Mouse (Mus musculus): Measurements from ENCODE around the gene Hipk4. TPM values are rescaled to one million over a fixed set of nuclear protein-coding genes. Genes with fewer than 3 reads are reported as not detected.

Hipk4 gene
- 0.44 and 0.57 TPM in 2 replicates for polyA plus RNA-seq (2014; fragmentation: Nextera tagmentation; extraction: Ambion mirVana)

DNA sequence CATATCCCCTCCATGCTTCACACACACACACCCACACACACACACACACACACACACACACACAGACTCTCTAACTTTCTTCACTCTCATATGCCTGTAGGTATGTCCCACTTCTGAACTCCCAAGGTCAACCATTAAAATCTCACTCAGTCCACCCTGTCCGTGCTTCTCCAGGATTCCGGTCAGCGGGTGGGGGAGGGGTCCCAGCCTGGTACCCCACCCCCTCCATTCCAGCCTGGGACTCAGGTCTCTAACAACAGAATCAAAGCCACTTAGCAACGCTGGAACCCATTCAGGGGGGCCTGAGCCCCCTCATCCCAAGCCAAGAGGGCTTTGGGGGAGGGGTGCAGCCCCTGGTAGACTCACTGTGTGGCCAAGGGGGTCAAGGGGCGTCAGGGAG lies at the start of gene Hipk4:
TSS of gene Hipk4 (plus strand) at position 301 of the 400 bp plus-strand sequence.
- no peak within 1 kb of the TSS for H3K4me3 ChIP-seq (ENCODE audit: low read depth, low read length)
- peaks cover 7% of the 10 kb centered on the region; the same call in 1 of the 2 replicates for H3K4me1 ChIP-seq (ENCODE audit: control insufficient read depth, insufficient read depth, low read length)
- no peak for ATAC-seq (replicated peaks; ENCODE audit: insufficient number of reproducible peaks, low FRiP score, low TSS enrichment)
- no peaks in the 10 kb centered on the region for H3K27me3 ChIP-seq (ENCODE audit: control insufficient read depth, insufficient read depth, low read length)
- H3K4me2 ChIP-seq = no peak within 1 kb of the TSS
- H3K27ac ChIP-seq (ENCODE audit: low read depth, low read length) = no peak within 1 kb of the TSS
- H3K36me3 ChIP-seq (ENCODE audit: control insufficient read depth, insufficient read depth, low read length) = no peaks in the 10 kb centered on the region
- H3K9me3 ChIP-seq (replicated peaks; ENCODE audit: control insufficient read depth, low read length) = no peaks in the 10 kb centered on the region
- WGBS (ENCODE audit: insufficient replicate concordance) = 45% methylated on average over 5 of the region's 5 CpGs
- H3K9ac ChIP-seq (ENCODE audit: low read depth, low read length) = no peak within 1 kb of the TSS

DNA sequence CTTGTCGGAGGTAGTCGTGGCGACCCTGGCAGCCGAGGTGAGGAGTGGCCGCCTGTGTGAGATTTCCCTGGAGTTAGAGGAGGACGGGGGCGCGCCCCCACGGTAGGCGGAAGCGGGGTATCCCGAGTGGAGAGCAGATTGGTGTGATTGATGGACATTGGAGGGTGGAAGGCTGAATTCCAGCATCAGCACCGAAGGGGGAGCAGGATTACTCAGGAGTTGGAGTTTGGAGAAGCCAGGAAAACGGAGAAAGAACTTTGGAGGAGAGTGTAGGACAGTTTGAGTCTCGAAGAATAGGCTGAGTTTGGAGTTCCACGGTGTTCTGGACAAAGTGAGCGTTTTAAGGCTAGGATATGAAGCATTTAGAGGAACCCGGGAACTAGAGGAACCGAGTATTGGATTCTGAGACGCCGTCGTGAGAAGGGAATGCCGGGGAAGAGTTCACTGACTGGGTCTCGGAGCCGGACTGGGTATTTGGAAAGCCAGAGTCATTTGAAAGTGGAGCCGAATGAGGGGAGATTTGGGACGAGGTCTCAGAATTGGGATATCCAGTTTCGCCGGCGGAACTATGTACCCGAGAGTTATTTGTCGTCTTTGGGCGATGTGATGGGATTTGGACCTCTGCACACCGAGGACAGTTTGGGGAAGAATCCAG lies 49.1 kb upstream of the Hipk4 start:
- peak overlapping the region; percentile 92 for H3K27ac ChIP-seq (ENCODE audit: low read depth, low read length)
- no peaks in the 10 kb centered on the region for H3K9me3 ChIP-seq (replicated peaks; ENCODE audit: control insufficient read depth, low read length)
- no peaks in the 10 kb centered on the region for H3K27me3 ChIP-seq (ENCODE audit: control insufficient read depth, insufficient read depth, low read length)
- H3K9ac ChIP-seq (ENCODE audit: low read depth, low read length) = peak overlapping the region; percentile 87
- under 1% methylated on average over 34 of the region's 34 CpGs for WGBS (ENCODE audit: insufficient replicate concordance)
- H3K4me2 ChIP-seq = peak overlapping the region; percentile 81
- H3K36me3 ChIP-seq (ENCODE audit: control insufficient read depth, insufficient read depth, low read length) = peaks cover 4% of the 10 kb centered on the region; the same call in 1 of the 2 replicates
- ATAC-seq (replicated peaks; ENCODE audit: insufficient number of reproducible peaks, low FRiP score, low TSS enrichment) = no peak
- H3K4me3 ChIP-seq (ENCODE audit: low read depth, low read length) = peak overlapping the region; percentile 85
- peaks cover 14% of the 10 kb centered on the region; the same call in 1 of the 2 replicates for H3K4me1 ChIP-seq (ENCODE audit: control insufficient read depth, insufficient read depth, low read length)

- Histone ChIP-seq H3K4me3 (ENCODE audit: low read depth, low read length) (peak overlapping the region; percentile 85), H3K4me2 (peak overlapping the region; percentile 81), H3K4me1 (ENCODE audit: control insufficient read depth, insufficient read depth, low read length) (peaks cover 14% of the 10 kb centered on the region; the same call in 1 of the 2 replicates), H3K9me3 (replicated peaks; ENCODE audit: control insufficient read depth, low read length) (no peaks in the 10 kb centered on the region), H3K27me3 (ENCODE audit: control insufficient read depth, insufficient read depth, low read length) (no peaks in the 10 kb centered on the region), H3K36me3 (ENCODE audit: control insufficient read depth, insufficient read depth, low read length) (peaks cover 4% of the 10 kb centered on the region; the same call in 1 of the 2 replicates), H3K27ac (ENCODE audit: low read depth, low read length) (peak overlapping the region; percentile 92), H3K9ac (ENCODE audit: low read depth, low read length) (peak overlapping the region; percentile 87)
- peak; percentile 88 for ATAC-seq (replicated peaks; ENCODE audit: insufficient number of reproducible peaks, low FRiP score, low TSS enrichment)
- WGBS (ENCODE audit: insufficient replicate concordance) = 0% methylated on average over 23 of the region's 23 CpGs
These were observed 48.5 kb upstream of the Hipk4 start for GRCm38 (mm10) chr7:27474490-27474954.

DNA sequence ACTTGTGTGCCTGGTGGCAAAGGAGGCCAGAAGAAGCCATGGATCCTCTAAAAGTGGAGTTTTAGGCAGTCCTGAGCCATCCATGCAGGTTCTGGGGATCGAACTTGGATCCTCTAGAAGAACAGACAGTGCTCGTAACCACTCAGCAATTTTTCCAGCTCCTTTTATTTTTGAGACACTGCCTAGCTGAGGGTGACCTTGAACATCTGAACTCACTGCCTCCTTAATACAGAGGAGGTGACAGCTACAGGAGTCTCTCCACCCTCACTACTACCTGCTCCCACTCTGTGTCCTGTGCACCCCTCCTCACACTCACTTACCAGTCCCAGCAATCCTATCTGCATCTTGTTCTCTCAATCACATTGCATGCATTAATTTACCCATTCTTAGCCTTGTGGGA lies 47.5 kb upstream of the Hipk4 start:
- ATAC-seq (replicated peaks; ENCODE audit: insufficient number of reproducible peaks, low FRiP score, low TSS enrichment) = no peak
- peak overlapping the region; percentile 85 for H3K4me3 ChIP-seq (ENCODE audit: low read depth, low read length)
- H3K4me2 ChIP-seq = peak overlapping the region; percentile 81
- peaks cover 14% of the 10 kb centered on the region; the same call in 1 of the 2 replicates for H3K4me1 ChIP-seq (ENCODE audit: control insufficient read depth, insufficient read depth, low read length)
- H3K9ac ChIP-seq (ENCODE audit: low read depth, low read length) = 0 out of 2 replicates have a peak overlapping the region, but pooled peaks have one; percentile 16
- H3K27me3 ChIP-seq (ENCODE audit: control insufficient read depth, insufficient read depth, low read length) = no peaks in the 10 kb centered on the region
- peaks cover 4% of the 10 kb centered on the region; the same call in 1 of the 2 replicates for H3K36me3 ChIP-seq (ENCODE audit: control insufficient read depth, insufficient read depth, low read length)
- no peak overlapping the region for H3K27ac ChIP-seq (ENCODE audit: low read depth, low read length)
- 89% methylated on average over 2 of the region's 2 CpGs for WGBS (ENCODE audit: insufficient replicate concordance)
- no peaks in the 10 kb centered on the region for H3K9me3 ChIP-seq (replicated peaks; ENCODE audit: control insufficient read depth, low read length)

- peaks cover 4% of the 10 kb centered on the region; the same call in 1 of the 2 replicates for H3K36me3 ChIP-seq (ENCODE audit: control insufficient read depth, insufficient read depth, low read length)
- no peak for ATAC-seq (replicated peaks; ENCODE audit: insufficient number of reproducible peaks, low FRiP score, low TSS enrichment)
- peaks cover 20% of the 10 kb centered on the region; the same call in 1 of the 2 replicates for H3K4me1 ChIP-seq (ENCODE audit: control insufficient read depth, insufficient read depth, low read length)
- no peaks in the 10 kb centered on the region for H3K27me3 ChIP-seq (ENCODE audit: control insufficient read depth, insufficient read depth, low read length)
- H3K4me3 ChIP-seq (ENCODE audit: low read depth, low read length) = no peak overlapping the region
- no peak overlapping the region for H3K4me2 ChIP-seq
- no peaks in the 10 kb centered on the region for H3K9me3 ChIP-seq (replicated peaks; ENCODE audit: control insufficient read depth, low read length)
- no peak overlapping the region for H3K9ac ChIP-seq (ENCODE audit: low read depth, low read length)
- 90% methylated on average over 14 of the region's 14 CpGs for WGBS (ENCODE audit: insufficient replicate concordance)
- H3K27ac ChIP-seq (ENCODE audit: low read depth, low read length) = no peak overlapping the region
These were observed 46.9 kb upstream of the Hipk4 start for GRCm38 (mm10) chr7:27476098-27476635.

DNA sequence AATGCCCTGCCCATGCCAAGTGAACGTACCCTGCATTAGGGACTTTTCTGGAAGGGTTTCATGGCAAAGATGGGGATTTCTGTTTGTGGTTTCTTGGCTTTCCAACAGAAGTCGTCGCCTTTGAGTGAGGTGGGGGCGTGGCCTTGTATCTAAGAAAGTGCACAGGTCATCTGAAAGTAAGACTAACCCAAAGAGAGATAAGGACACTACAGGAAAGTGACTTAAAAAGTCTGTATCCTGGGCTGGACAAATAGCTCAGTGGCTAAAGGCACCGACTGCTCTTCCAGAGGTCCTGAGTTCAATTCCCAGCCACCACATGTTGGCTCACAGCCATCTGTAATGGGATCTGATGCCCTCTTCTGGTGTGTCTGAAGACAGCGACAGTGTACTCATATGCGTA lies 44.5 kb upstream of the Hipk4 start:
- no peak overlapping the region for H3K4me2 ChIP-seq
- no peak overlapping the region for H3K27ac ChIP-seq (ENCODE audit: low read depth, low read length)
- H3K36me3 ChIP-seq (ENCODE audit: control insufficient read depth, insufficient read depth, low read length) = peaks cover 4% of the 10 kb centered on the region; the same call in 1 of the 2 replicates
- H3K27me3 ChIP-seq (ENCODE audit: control insufficient read depth, insufficient read depth, low read length) = no peaks in the 10 kb centered on the region
- peaks cover 18% of the 10 kb centered on the region; the same call in 1 of the 2 replicates for H3K4me1 ChIP-seq (ENCODE audit: control insufficient read depth, insufficient read depth, low read length)
- WGBS (ENCODE audit: insufficient replicate concordance) = 76% methylated on average over 7 of the region's 7 CpGs
- H3K4me3 ChIP-seq (ENCODE audit: low read depth, low read length) = no peak overlapping the region
- no peaks in the 10 kb centered on the region for H3K9me3 ChIP-seq (replicated peaks; ENCODE audit: control insufficient read depth, low read length)
- no peak for ATAC-seq (replicated peaks; ENCODE audit: insufficient number of reproducible peaks, low FRiP score, low TSS enrichment)
- H3K9ac ChIP-seq (ENCODE audit: low read depth, low read length) = no peak overlapping the region

GRCm38 (mm10) chr7:27479750-27480149 lies 43.3 kb upstream of the Hipk4 start:
- Histone ChIP-seq H3K27me3 (ENCODE audit: control insufficient read depth, insufficient read depth, low read length) (no peaks in the 10 kb centered on the region), H3K4me1 (ENCODE audit: control insufficient read depth, insufficient read depth, low read length) (peaks cover 18% of the 10 kb centered on the region; the same call in 1 of the 2 replicates), H3K4me3 (ENCODE audit: low read depth, low read length) (no peak overlapping the region), H3K4me2 (no peak overlapping the region), H3K36me3 (ENCODE audit: control insufficient read depth, insufficient read depth, low read length) (peaks cover 4% of the 10 kb centered on the region; the same call in 1 of the 2 replicates), H3K9ac (ENCODE audit: low read depth, low read length) (no peak overlapping the region), H3K9me3 (replicated peaks; ENCODE audit: control insufficient read depth, low read length) (no peaks in the 10 kb centered on the region), H3K27ac (ENCODE audit: low read depth, low read length) (no peak overlapping the region)
- 83% methylated on average over 1 of the region's 1 CpGs for WGBS (ENCODE audit: insufficient replicate concordance)
- ATAC-seq (replicated peaks; ENCODE audit: insufficient number of reproducible peaks, low FRiP score, low TSS enrichment) = no peak

- Histone ChIP-seq H3K4me2 (peak overlapping the region; percentile 71; the same call in 1 of the 2 replicates), H3K27me3 (ENCODE audit: control insufficient read depth, insufficient read depth, low read length) (no peaks in the 10 kb centered on the region), H3K27ac (ENCODE audit: low read depth, low read length) (peak overlapping the region; percentile 86), H3K9me3 (replicated peaks; ENCODE audit: control insufficient read depth, low read length) (no peaks in the 10 kb centered on the region), H3K9ac (ENCODE audit: low read depth, low read length) (no peak overlapping the region), H3K4me1 (ENCODE audit: control insufficient read depth, insufficient read depth, low read length) (peaks cover 12% of the 10 kb centered on the region; the same call in 1 of the 2 replicates), H3K4me3 (ENCODE audit: low read depth, low read length) (no peak overlapping the region), H3K36me3 (ENCODE audit: control insufficient read depth, insufficient read depth, low read length) (peaks cover 4% of the 10 kb centered on the region; the same call in 1 of the 2 replicates)
- ATAC-seq (replicated peaks; ENCODE audit: insufficient number of reproducible peaks, low FRiP score, low TSS enrichment) = no peak
- WGBS (ENCODE audit: insufficient replicate concordance) = 68% methylated on average over 3 of the region's 3 CpGs
These were observed 42.6 kb upstream of the Hipk4 start for GRCm38 (mm10) chr7:27480506-27480905.
